Mouse (Mus musculus) heart, adult 2 months (tissue): ENCODE measurements at regions not wholly inside any gene's neighbourhood (a gene's known extent, or its start where the extent isn't known, plus 50 kb on each side); places are given as distances from the start of the nearest gene placed in this dataset.

ENCODE experiments used
- DNase-seq, 2 experiments: peaks; one replicate each; pipeline ENCODE4 v3.0.0; 2021
- H3K27ac ChIP-seq: fragments of 200-600 bp; 2 replicates; pipeline ENCODE4 v1.8.1; 2022
- H3K27me3 ChIP-seq: fragments of 200-500 bp; 2 replicates; pipeline ENCODE4 v1.6.1; 2012; ENCODE audit warnings: mild to moderate bottlenecking, low read length, inconsistent platforms, mixed read lengths; ENCODE audit not compliant: control insufficient read depth, insufficient read depth
- H3K36me3 ChIP-seq: fragments of 200-500 bp; 2 replicates; pipeline ENCODE4 v1.6.1; 2012; ENCODE audit warnings: low read length, inconsistent platforms; ENCODE audit not compliant: control insufficient read depth, insufficient read depth
- H3K4me1 ChIP-seq: fragments of 200-500 bp; 2 replicates; pipeline ENCODE4 v1.6.1; 2011; ENCODE audit warnings: low read length; ENCODE audit not compliant: control insufficient read depth, insufficient read depth
- H3K4me3 ChIP-seq: fragments of 200-600 bp; 2 replicates; pipeline ENCODE4 v1.8.1; 2022
- H3K79me2 ChIP-seq: fragments of 200-500 bp; replicated peaks from 2 replicates; pipeline ENCODE4 v1.6.1; 2012; ENCODE audit warnings: mild to moderate bottlenecking, inconsistent platforms, low read length, moderate library complexity, mixed read lengths; ENCODE audit not compliant: control insufficient read depth, insufficient read depth
- H3K9ac ChIP-seq: fragments of 200-500 bp; 2 replicates; pipeline ENCODE4 v1.6.1; 2012; ENCODE audit warnings: low read depth, mild to moderate bottlenecking, control low read depth, inconsistent platforms, low read length, mixed read lengths
- CTCF ChIP-seq: fragments of 200-600 bp; IDR thresholded peaks from 2 replicates; pipeline ENCODE4 v1.8.1; 2022; ENCODE audit warnings: antibody characterized with exemption, mild to moderate bottlenecking, moderate library complexity
- EP300 ChIP-seq: fragments of 200-500 bp; IDR thresholded peaks from 2 replicates; pipeline ENCODE4 v1.6.1; 2011; ENCODE audit warnings: low read depth, low read length, control low read depth; ENCODE audit not compliant: insufficient read depth
- POLR2A ChIP-seq: fragments of 200-500 bp; IDR thresholded peaks from 2 replicates; pipeline ENCODE4 v1.6.1; 2011; ENCODE audit warnings: mild to moderate bottlenecking, low read depth, low read length, control low read depth; ENCODE audit not compliant: insufficient read depth
- whole genome bisulfite sequencing: fragments of 180-500 bp; shearing (Covaris S2); methylation state at CpG from one replicate; pipeline ENCODE4 v1.1.7; 2018; 5-methylcytosine and 5-hydroxymethylcytosine counted together
- intact Hi-C: fragments of 180-260 bp; cut with DNase I; formaldehyde crosslinking; loops from one replicate; pipeline ENCODE4 v1.15.1; 2025

DNA sequence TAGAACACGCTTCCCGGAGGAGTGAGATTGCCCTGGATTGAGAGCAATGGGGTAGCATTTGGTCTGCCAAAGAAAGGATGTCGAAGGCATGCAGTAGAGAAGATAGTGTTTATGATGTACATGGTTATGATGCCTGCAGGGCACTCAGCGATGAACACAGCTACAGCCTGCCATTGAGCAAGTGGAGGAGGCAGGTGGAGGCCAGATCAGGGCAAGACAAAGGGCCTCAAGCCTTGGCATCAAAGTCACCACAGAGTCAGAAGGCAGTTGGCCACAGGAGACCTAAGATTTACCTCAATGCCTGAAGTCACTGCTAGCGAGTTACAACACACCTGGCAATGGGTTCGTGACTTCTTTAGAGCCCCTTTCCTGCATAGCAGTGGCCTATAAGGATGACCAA, 89.3 kb upstream of the Hnrnpa3 start:
- Histone ChIP-seq H3K36me3 (no peaks in the 10 kb centered on the region), H3K9ac (no peak overlapping the region), H3K27me3 (no peaks in the 10 kb centered on the region), H3K79me2 (no peaks in the 10 kb centered on the region), H3K4me3 (no peak overlapping the region), H3K4me1 (no peaks in the 10 kb centered on the region), H3K27ac (no peak overlapping the region)
- TF ChIP-seq CTCF (no peak), EP300 (no peak)
- intact Hi-C loops, result no loop called here
- 92% methylated on average over 6 of the region's 6 CpGs for WGBS
- DNase-seq, result no peak

DNA sequence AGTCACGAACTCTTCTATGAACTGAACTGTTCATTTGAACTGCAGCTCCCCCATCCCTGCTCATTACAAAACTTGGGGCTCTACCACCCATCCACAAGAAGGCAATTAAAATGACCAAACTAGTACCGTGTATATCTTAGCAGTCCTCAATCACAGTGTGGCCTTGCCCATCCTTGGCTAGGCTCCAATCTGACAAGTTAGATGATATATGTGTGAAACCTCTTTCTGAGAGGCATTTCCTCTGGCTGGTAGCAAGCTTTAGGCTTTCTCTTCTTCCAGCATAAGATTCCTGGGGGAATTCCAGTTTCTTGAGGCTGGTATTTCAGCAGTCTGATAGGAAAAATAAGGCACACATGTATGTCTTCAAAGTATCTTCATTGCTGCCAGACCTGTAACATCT, 88.8 kb upstream of the Hnrnpa3 start:
- Histone ChIP-seq H3K79me2 (no peaks in the 10 kb centered on the region), H3K27ac (no peak overlapping the region), H3K27me3 (no peaks in the 10 kb centered on the region), H3K4me3 (no peak overlapping the region), H3K36me3 (no peaks in the 10 kb centered on the region), H3K9ac (no peak overlapping the region), H3K4me1 (no peaks in the 10 kb centered on the region)
- TF ChIP-seq CTCF (no peak), EP300 (no peak), POLR2A (no peak)
- DNase-seq, result no peak
- intact Hi-C loops, result no loop called here
- WGBS, result 62% methylated on average over 2 of the region's 2 CpGs

DNA sequence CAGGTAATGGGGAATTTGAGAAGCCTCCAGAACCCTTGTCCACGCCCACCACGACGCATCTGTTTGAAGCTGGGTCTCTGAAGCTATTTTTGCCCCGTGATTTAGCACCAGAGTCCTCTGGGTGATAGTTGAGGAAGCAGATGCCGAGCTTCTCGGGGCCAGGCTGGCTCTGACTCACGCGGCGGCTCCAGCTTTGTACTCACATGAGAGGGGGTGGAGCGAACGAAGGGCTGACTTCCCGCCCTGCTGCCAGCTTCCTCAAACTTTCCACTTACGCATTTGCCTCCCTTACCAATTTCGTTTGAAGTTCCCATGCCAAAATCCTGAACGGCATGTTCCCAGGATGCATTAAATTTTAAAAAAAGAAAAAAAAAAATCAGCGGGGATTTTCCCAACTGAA, 74.1 kb upstream of the Hnrnpa3 start:
- 1% methylated on average over 16 of the region's 16 CpGs for WGBS

DNA sequence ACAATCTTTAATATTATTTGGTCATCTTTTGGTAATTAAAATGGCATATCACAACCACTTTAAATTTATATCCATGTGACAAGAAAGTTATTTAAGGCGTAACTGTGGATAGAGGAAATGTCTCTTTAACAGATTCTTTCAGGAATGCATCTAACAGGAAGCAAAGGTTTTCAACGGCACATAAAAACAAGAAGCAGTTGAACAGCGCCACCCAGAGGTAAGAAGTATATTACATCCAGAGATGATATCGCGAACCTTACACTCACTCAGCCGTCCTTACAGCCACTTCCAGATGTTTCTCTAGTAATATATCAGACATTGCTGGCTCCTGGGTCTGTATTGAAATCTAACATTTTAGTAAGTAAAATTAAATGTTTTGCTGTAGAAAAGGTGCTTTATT, 70.5 kb upstream of the Hnrnpa3 start:
- intact Hi-C loops, result loop anchor here (2.0 to 10.0 kb wide), 6 partner anchors 234 to 886 kb away; no protein-coding TSS in a partner anchor
- 3% methylated on average over 6 of the region's 6 CpGs for WGBS
- Histone ChIP-seq H3K27me3 (no peaks in the 10 kb centered on the region), H3K27ac (no peak overlapping the region), H3K36me3 (no peaks in the 10 kb centered on the region), H3K79me2 (no peaks in the 10 kb centered on the region), H3K4me3 (no peak overlapping the region), H3K9ac (no peak overlapping the region), H3K4me1 (peaks cover 1% of the 10 kb centered on the region)
- DNase-seq, result peak; percentile 28 to 47
- TF ChIP-seq CTCF (peak; percentile 97; the same call in 1 of the 2 replicates), POLR2A (no peak)

More for the DNA sequence above, 74.1 kb upstream of the Hnrnpa3 start:
- no peaks in the 10 kb centered on the region for H3K36me3 ChIP-seq
- H3K4me1 ChIP-seq, result peaks cover 1% of the 10 kb centered on the region
- peak overlapping the region; percentile 54 for H3K27ac ChIP-seq
- H3K9ac ChIP-seq, result no peak overlapping the region; the same call in 1 of the 2 replicates
- H3K27me3 ChIP-seq, result no peaks in the 10 kb centered on the region
- intact Hi-C loops, result loop anchor here (5.0 to 10.0 kb wide), 5 partner anchors 230 to 623 kb away; no protein-coding TSS in a partner anchor
- peak; percentile 43 for TF ChIP-seq POLR2A
- TF ChIP-seq CTCF, result no peak
- H3K4me3 ChIP-seq, result peak overlapping the region; percentile 34
- H3K79me2 ChIP-seq, result no peaks in the 10 kb centered on the region
- peak; percentile 78 to 88 for DNase-seq

DNA sequence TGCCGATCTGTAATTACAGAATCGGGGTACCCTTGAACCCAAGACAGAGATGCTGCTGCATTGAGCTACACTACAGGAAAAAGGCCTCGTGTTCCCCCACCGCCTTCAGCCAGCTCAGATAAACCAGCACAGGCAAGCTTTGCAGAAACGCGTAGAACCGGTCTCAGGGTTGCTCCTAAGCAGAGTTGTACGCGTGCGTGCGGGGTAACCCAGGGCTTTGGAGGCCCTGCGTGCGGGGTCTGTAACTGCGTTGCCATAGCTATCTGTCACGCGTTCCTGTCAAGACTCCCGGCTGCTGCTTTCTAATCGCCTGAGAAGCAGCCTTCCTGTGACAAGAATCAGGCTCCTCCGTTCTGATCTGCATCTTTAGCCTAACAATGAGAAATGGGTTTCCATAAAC, 69.6 kb upstream of the Hnrnpa3 start:
- Histone ChIP-seq H3K36me3 (no peaks in the 10 kb centered on the region), H3K4me3 (no peak overlapping the region; the same call in 1 of the 2 replicates), H3K9ac (no peak overlapping the region), H3K27ac (no peak overlapping the region), H3K79me2 (no peaks in the 10 kb centered on the region), H3K4me1 (peaks cover 1% of the 10 kb centered on the region), H3K27me3 (no peaks in the 10 kb centered on the region)
- WGBS, result 17% methylated on average over 19 of the region's 19 CpGs
- peak in 1 of 2 experiments; percentile 30 for DNase-seq
- intact Hi-C loops, result loop anchor here (2.0 to 10.0 kb wide), 6 partner anchors 235 to 887 kb away; no protein-coding TSS in a partner anchor
- TF ChIP-seq CTCF, result no peak
- no peak for TF ChIP-seq POLR2A
- TF ChIP-seq EP300, result no peak

DNA sequence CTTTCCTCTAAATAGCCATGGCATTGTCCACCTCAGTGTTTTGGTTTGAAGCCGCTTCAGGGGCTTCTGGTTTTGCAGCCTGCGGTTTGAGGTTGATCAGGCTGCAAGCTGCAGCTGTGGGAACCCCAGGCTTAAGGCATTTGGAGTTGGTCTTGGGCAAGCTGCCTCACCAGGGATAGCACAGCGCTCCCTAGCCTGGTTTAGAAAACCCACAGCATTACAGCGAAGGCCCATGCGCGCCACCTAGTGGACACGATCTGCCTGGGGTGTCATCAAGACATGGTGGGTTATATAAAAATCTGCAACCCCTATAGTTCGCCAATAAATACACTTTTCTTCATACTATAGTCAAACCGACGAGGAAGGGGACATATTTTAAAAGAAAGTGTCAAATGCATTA, 68.9 kb upstream of the Hnrnpa3 start:
- intact Hi-C loops, result no loop called here
- H3K4me3 ChIP-seq, result peak overlapping the region; percentile 13; the same call in 1 of the 2 replicates
- peaks cover 1% of the 10 kb centered on the region for H3K4me1 ChIP-seq
- H3K79me2 ChIP-seq, result no peaks in the 10 kb centered on the region
- TF ChIP-seq POLR2A, result no peak
- TF ChIP-seq CTCF, result peak; percentile 97
- 0 out of 2 replicates have a peak, but pooled peaks have one; percentile 27 for TF ChIP-seq EP300
- no peaks in the 10 kb centered on the region for H3K27me3 ChIP-seq
- DNase-seq, result peak; percentile 83 to 89
- no peak overlapping the region for H3K9ac ChIP-seq
- no peaks in the 10 kb centered on the region for H3K36me3 ChIP-seq
- no peak overlapping the region for H3K27ac ChIP-seq
- 6% methylated on average over 10 of the region's 10 CpGs for WGBS
